Mouse (Mus musculus) MEL (cell line): Measurements from ENCODE around the gene Nfia.

Experiments
- CTCF ChIP-seq, 3 experiments: IDR thresholded peaks in 2 of 3; conservative IDR thresholded peaks in 1 of 3; 2 replicates each; pipeline ENCODE4 v1.5.1; 2011 to 2012; ENCODE audit warnings: low read length in 3 of 3, low read depth in 2 of 3, mild to moderate bottlenecking in 2 of 3, improper control_type of control experiment in 1 of 3, inconsistent platforms in 1 of 3, mixed read lengths in 1 of 3, moderate library complexity in 1 of 3; ENCODE audit not compliant: control insufficient read depth in 1 of 3, insufficient read depth in 1 of 3, poor library complexity in 1 of 3, severe bottlenecking in 1 of 3
- JUND ChIP-seq: IDR thresholded peaks from 2 replicates; pipeline ENCODE4 v1.6.1; 2011; ENCODE audit warnings: low read depth, mild to moderate bottlenecking, improper control_type of control experiment, low read length
- KAT2A ChIP-seq: conservative IDR thresholded peaks from 2 replicates; pipeline ENCODE4 v1.6.1; 2012; ENCODE audit warnings: low read depth, low read length, improper control_type of control experiment, inconsistent platforms
- MAFK ChIP-seq: IDR thresholded peaks from 2 replicates; pipeline ENCODE4 v1.6.1; 2011; ENCODE audit warnings: low read depth, mild to moderate bottlenecking, low read length, improper control_type of control experiment, borderline replicate concordance
- NRF1 ChIP-seq: IDR thresholded peaks from 2 replicates; pipeline ENCODE4 v1.6.1; 2014; ENCODE audit warnings: low read depth, mild to moderate bottlenecking, inconsistent platforms, low read length, improper control_type of control experiment, moderate library complexity; ENCODE audit not compliant: poor library complexity, insufficient read depth, severe bottlenecking
- POLR2A ChIP-seq, 2 experiments: IDR thresholded peaks; 2 replicates each; pipeline ENCODE4 v1.6.1; 2011 to 2012; ENCODE audit warnings: low read length in 2 of 2, mild to moderate bottlenecking in 2 of 2, control low read depth in 1 of 2, improper control_type of control experiment in 1 of 2, low read depth in 1 of 2, moderate library complexity in 1 of 2; ENCODE audit not compliant: control insufficient read depth in 1 of 2, insufficient read depth in 1 of 2, poor library complexity in 1 of 2
- POLR2AphosphoS5 ChIP-seq: IDR thresholded peaks from 2 replicates; pipeline ENCODE4 v1.6.1; 2012; ENCODE audit warnings: low read depth, borderline replicate concordance, mild to moderate bottlenecking, inconsistent platforms, low read length, moderate library complexity, mixed read lengths
- SMC3 ChIP-seq: IDR thresholded peaks from 2 replicates; pipeline ENCODE4 v1.6.1; 2011; ENCODE audit warnings: low read depth, low read length, improper control_type of control experiment
- TCF12 ChIP-seq: IDR thresholded peaks from 2 replicates; pipeline ENCODE4 v1.6.1; 2014; ENCODE audit warnings: low read depth, mild to moderate bottlenecking, inconsistent platforms, low read length, improper control_type of control experiment, moderate library complexity
- UBTF ChIP-seq: IDR thresholded peaks from 2 replicates; pipeline ENCODE4 v1.6.1; 2012; ENCODE audit warnings: low read depth, mild to moderate bottlenecking, inconsistent platforms, low read length, improper control_type of control experiment, moderate library complexity, borderline replicate concordance; ENCODE audit not compliant: insufficient read depth
- USF1 ChIP-seq: IDR thresholded peaks from 2 replicates; pipeline ENCODE4 v1.6.1; 2014; ENCODE audit warnings: low read depth, mild to moderate bottlenecking, inconsistent platforms, low read length, improper control_type of control experiment, moderate library complexity
- ZKSCAN1 ChIP-seq: IDR thresholded peaks from 2 replicates; pipeline ENCODE4 v1.6.1; 2012; ENCODE audit warnings: low read depth, mild to moderate bottlenecking, inconsistent platforms, low read length, improper control_type of control experiment, moderate library complexity
- ZMIZ1 ChIP-seq: IDR thresholded peaks from 2 replicates; pipeline ENCODE4 v1.6.1; 2012; ENCODE audit warnings: low read depth, mild to moderate bottlenecking, inconsistent platforms, low read length, improper control_type of control experiment, moderate library complexity
- ZNF384 ChIP-seq: IDR thresholded peaks from 2 replicates; pipeline ENCODE4 v1.6.1; 2012; ENCODE audit warnings: low read depth, mild to moderate bottlenecking, inconsistent platforms, low read length, improper control_type of control experiment

DNA sequence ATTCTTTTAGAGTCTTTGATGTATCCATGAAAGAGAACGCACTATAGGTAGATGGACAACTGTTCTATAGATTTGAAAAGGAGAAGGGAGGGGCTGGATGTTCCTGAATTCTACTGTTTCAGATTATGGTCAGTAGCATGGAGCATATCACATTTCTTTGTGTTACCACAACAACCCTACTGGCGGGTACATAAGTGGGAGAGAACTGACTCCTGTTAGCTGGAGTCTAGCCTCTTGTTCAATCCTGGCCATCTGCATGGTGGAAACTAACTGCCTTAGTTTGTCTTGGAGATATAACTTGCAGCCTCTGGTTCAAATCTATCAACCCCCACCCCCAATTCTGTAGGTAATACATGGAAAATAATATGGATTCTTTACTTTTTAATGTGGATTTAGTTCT lies 1.3 kb downstream of the Nfia start:
- TF ChIP-seq USF1, result no peak
- no peak for TF ChIP-seq NRF1
- no peak for TF ChIP-seq CTCF (IDR thresholded peaks at IDR 0.05 in 2 of 3, conservative IDR thresholded peaks at IDR 0.05 in 1 of 3; ENCODE audit: control insufficient read depth in 1 of 3, insufficient read depth in 1 of 3, low read depth in 2 of 3, low read length in 3 of 3, poor library complexity in 1 of 3, severe bottlenecking in 1 of 3)
- no peak for TF ChIP-seq POLR2A (IDR thresholded peaks at IDR 0.05; ENCODE audit: control insufficient read depth in 1 of 2, insufficient read depth in 1 of 2, low read depth in 1 of 2, low read length in 2 of 2, poor library complexity in 1 of 2)
- TF ChIP-seq MAFK, result no peak
- no peak for TF ChIP-seq UBTF
- no peak for TF ChIP-seq ZKSCAN1
- TF ChIP-seq ZNF384, result no peak
- no peak for TF ChIP-seq SMC3
- TF ChIP-seq KAT2A, result no peak
- no peak for TF ChIP-seq JUND
- TF ChIP-seq POLR2AphosphoS5, result no peak
- no peak for TF ChIP-seq ZMIZ1
- no peak for TF ChIP-seq TCF12
